16 mouse cellular contexts compared by ENCODE assay signal in the genomic region with DNA sequence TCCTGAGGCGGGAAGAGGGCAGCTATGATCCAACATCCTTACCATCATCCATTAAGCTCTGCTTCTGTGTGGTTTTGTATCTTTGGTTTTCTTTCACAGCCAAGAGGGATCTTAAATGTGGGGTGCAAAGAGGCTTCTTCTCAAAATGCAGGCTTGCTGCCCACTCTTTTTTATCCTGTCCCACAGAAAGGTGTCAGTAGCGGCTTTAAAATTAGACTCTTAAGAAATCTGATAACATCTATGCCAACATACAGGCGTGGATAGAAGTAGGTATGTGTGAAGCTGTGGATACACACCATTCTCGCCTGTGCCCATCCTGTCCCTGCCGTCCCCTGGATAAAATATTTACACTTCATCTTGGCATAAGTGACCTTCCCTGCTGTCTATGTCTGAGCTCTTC. TPM values are rescaled to one million over a fixed set of nuclear protein-coding genes. Genes with fewer than 3 reads are reported as not detected.
DNase-seq lines count a peak whose midpoint lies in the region; ATAC-seq and TF ChIP-seq lines count a peak whose summit lies in the region.
"Had no signal": no experiment of that assay in that cellular context is flagged by ENCODE, and none has a peak within 500 bp of the region (broad histone marks: within the 10 kb centered on the region; RNA-seq: fewer than 3 reads in every experiment).

No protein-coding gene starts in this region.

- no peaks in the 10 kb centered on the region for H3K36me3 ChIP-seq in heart, embryonic 10.5 days
- no peaks in the 10 kb centered on the region for H3K36me3 ChIP-seq in liver, adult 2 months (ENCODE audit: control insufficient read depth, insufficient read depth, low read length)
- no peaks in the 10 kb centered on the region for H3K36me3 ChIP-seq in liver, embryonic 12.5 days
- H3K36me3 ChIP-seq: embryonic facial prominence, embryonic 13.5 days; embryonic facial prominence, embryonic 15.5 days; forebrain, embryonic 10.5 days; forebrain, embryonic 12.5 days had no signal

- no peak for TF ChIP-seq POLR2A in liver, adult 2 months (IDR thresholded peaks at IDR 0.05; ENCODE audit: extremely low read depth, insufficient read depth, low read length)

- no peak for ATAC-seq in liver, embryonic 12.5 days
- ATAC-seq: forebrain, embryonic 14.5 days; forebrain, embryonic 16.5 days had no signal

- no peak overlapping the region for H3K4me2 ChIP-seq in liver, embryonic 12.5 days
- H3K4me2 ChIP-seq: embryonic facial prominence, embryonic 13.5 days; embryonic facial prominence, embryonic 15.5 days; forebrain, embryonic 12.5 days had no signal

- no peaks in the 10 kb centered on the region for H3K79me2 ChIP-seq in liver, adult 2 months (ENCODE audit: control insufficient read depth, insufficient read depth, low read length)

- peak; percentile 13 to 42 for DNase-seq in frontal cortex, adult 2 months (ENCODE audit: extremely low spot score in 1 of 2, low spot score in 1 of 2)
- DNase-seq in frontal cortex, postnatal 25 days (ENCODE audit: low spot score in 2 of 2), result no peak
- DNase-seq in heart, adult 11 months, result peak; percentile 66
- DNase-seq in heart, embryonic 10.5 days (ENCODE audit: low spot score), result no peak
- DNase-seq in liver, adult 2 months (ENCODE audit: extremely low read depth, low read depth, low spot score), result no peak
- no peak for DNase-seq in thymus, postnatal 10 days (ENCODE audit: low spot score in 2 of 2)
- DNase-seq: cerebellum, adult 9-11 months had no signal

- TF ChIP-seq CTCF in liver, adult 2 months (IDR thresholded peaks at IDR 0.05; ENCODE audit: low read depth, low read length), result no peak

- H3K27ac ChIP-seq in heart, embryonic 10.5 days, result no peak overlapping the region
- H3K27ac ChIP-seq in liver, adult 2 months (replicated peaks; ENCODE audit: insufficient read depth, low read depth, low read length), result 0 out of 2 replicates have a peak overlapping the region, but pooled peaks have one; percentile 10
- H3K27ac ChIP-seq in liver, embryonic 12.5 days, result no peak overlapping the region
- H3K27ac ChIP-seq in brown adipose tissue, adult 24 weeks (replicated peaks; ENCODE audit: low read depth, low read length), result peak overlapping the region; percentile 89
- H3K27ac ChIP-seq: embryonic facial prominence, embryonic 13.5 days; embryonic facial prominence, embryonic 15.5 days; forebrain, embryonic 10.5 days; forebrain, embryonic 12.5 days had no signal

- H3K4me1 ChIP-seq in heart, embryonic 10.5 days, result peaks cover 14% of the 10 kb centered on the region
- peaks cover 6% of the 10 kb centered on the region; the same call in 1 of the 2 replicates for H3K4me1 ChIP-seq in liver, adult 2 months (ENCODE audit: control insufficient read depth, insufficient read depth, low read length)
- no peaks in the 10 kb centered on the region for H3K4me1 ChIP-seq in liver, embryonic 12.5 days
- peaks cover 23% of the 10 kb centered on the region for H3K4me1 ChIP-seq in brown adipose tissue, adult 24 weeks (ENCODE audit: control insufficient read depth, insufficient read depth, insufficient read length, low read length)
- H3K4me1 ChIP-seq: embryonic facial prominence, embryonic 13.5 days; embryonic facial prominence, embryonic 15.5 days; forebrain, embryonic 12.5 days had no signal

- H3K27me3 ChIP-seq in heart, embryonic 10.5 days (ENCODE audit: insufficient read depth, poor library complexity, severe bottlenecking), result no peaks in the 10 kb centered on the region
- no peaks in the 10 kb centered on the region for H3K27me3 ChIP-seq in liver, adult 2 months (ENCODE audit: control insufficient read depth, insufficient read depth, low read length)
- no peaks in the 10 kb centered on the region for H3K27me3 ChIP-seq in liver, embryonic 12.5 days (replicated peaks)
- H3K27me3 ChIP-seq: embryonic facial prominence, embryonic 13.5 days; embryonic facial prominence, embryonic 15.5 days; forebrain, embryonic 12.5 days had no signal

- H3K9me3 ChIP-seq in heart, embryonic 10.5 days, result no peaks in the 10 kb centered on the region
- no peaks in the 10 kb centered on the region for H3K9me3 ChIP-seq in liver, embryonic 12.5 days (replicated peaks)
- H3K9me3 ChIP-seq: embryonic facial prominence, embryonic 13.5 days; embryonic facial prominence, embryonic 15.5 days; forebrain, embryonic 10.5 days; forebrain, embryonic 12.5 days had no signal

- 70% methylated on average over 5 of the region's 5 CpGs for WGBS in heart, embryonic 10.5 days
- 71% methylated on average over 5 of the region's 5 CpGs for WGBS in liver, adult 2 months
- 64% methylated on average over 5 of the region's 5 CpGs for WGBS in liver, embryonic 12.5 days (ENCODE audit: insufficient replicate concordance)

- no peak overlapping the region for H3K4me3 ChIP-seq in heart, embryonic 10.5 days
- no peak overlapping the region for H3K4me3 ChIP-seq in liver, adult 2 months (ENCODE audit: insufficient read depth, low read depth, low read length)
- H3K4me3 ChIP-seq in liver, embryonic 12.5 days, result no peak overlapping the region
- no peak overlapping the region for H3K4me3 ChIP-seq in brown adipose tissue, adult 24 weeks (ENCODE audit: insufficient read depth, low read depth, low read length)
- H3K4me3 ChIP-seq: embryonic facial prominence, embryonic 13.5 days; embryonic facial prominence, embryonic 15.5 days; erythroblast, embryonic 14.5 days; forebrain, embryonic 10.5 days; forebrain, embryonic 12.5 days had no signal

- H3K9ac ChIP-seq in liver, adult 2 months (ENCODE audit: low read depth, low read length), result no peak overlapping the region
- no peak overlapping the region for H3K9ac ChIP-seq in liver, embryonic 12.5 days
- H3K9ac ChIP-seq: embryonic facial prominence, embryonic 13.5 days; embryonic facial prominence, embryonic 15.5 days; forebrain, embryonic 12.5 days had no signal

RNA-seq across cellular contexts. Expression of a gene that starts 34.2 kb away (rescaled TPM):
- 41.6 and 44.5 TPM in 2 replicates for polyA plus RNA-seq in frontal cortex, adult 2 months (2012; rRNA removed)
- 80.8 and 91.5 TPM in 2 replicates for polyA plus RNA-seq in heart, embryonic 10.5 days (2016; fragmentation: Nextera tagmentation; extraction: Ambion mirVana)
- total RNA-seq in liver, adult 2 months (2014; rRNA removed), result 38.6 and 42.0 TPM in 2 replicates
- 41.2 and 48.4 TPM in 2 replicates for polyA plus RNA-seq in liver, adult 2 months (2012; rRNA removed)
- polyA plus RNA-seq in liver, embryonic 12.5 days (2016; fragmentation: Nextera tagmentation; extraction: Ambion mirVana), result 50.5 and 51.2 TPM in 2 replicates
- polyA plus RNA-seq in brown adipose tissue, adult 24 weeks (2012; ENCODE audit: insufficient read depth, insufficient read length, missing spikeins), result 76.0 and 95.5 TPM in 2 replicates

Comparison
In these comparisons a context has a peak if more than half of its experiments do, and no peak if none do; other contexts are left out.
1. DNase-seq: peak in frontal cortex, adult 2 months (2 of 2) and heart, adult 11 months (single experiment); none in frontal cortex, postnatal 25 days (0 of 2), heart, embryonic 10.5 days (single experiment), liver, adult 2 months (single experiment) and thymus, postnatal 10 days (0 of 2).
2. H3K27ac ChIP-seq: peak in liver, adult 2 months (single experiment) and brown adipose tissue, adult 24 weeks (single experiment); none in heart, embryonic 10.5 days (single experiment) and liver, embryonic 12.5 days (single experiment).